Mouse (Mus musculus) lung, embryonic 14.5 days (tissue): ENCODE measurements around the gene A630001G21Rik. TPM values are rescaled to one million over a fixed set of nuclear protein-coding genes. Genes with fewer than 3 reads are reported as not detected.

Source experiments
- ATAC-seq: fragments of 200-750 bp; cut with Nextera tagmentation; 2 replicates; pipeline ENCODE4 v1.8.0; 2017; ENCODE audit warnings: mild to moderate bottlenecking, moderate TSS enrichment, moderate library complexity; ENCODE audit not compliant: insufficient read depth
- DNase-seq: peaks from one replicate; pipeline ENCODE4 v3.0.0-alpha.2; 2015
- H3K27ac ChIP-seq: fragments of 300-500 bp; sonication (generic); 2 replicates; pipeline ENCODE4 v1.5.1; 2014; ENCODE audit warnings: low read depth, mild to moderate bottlenecking, moderate library complexity
- H3K27me3 ChIP-seq: fragments of 300-500 bp; sonication (generic); 2 replicates; pipeline ENCODE4 v1.6.1; 2014; ENCODE audit warnings: low read length, control low read depth; ENCODE audit not compliant: insufficient read depth
- H3K36me3 ChIP-seq: fragments of 300-500 bp; sonication (generic); 2 replicates; pipeline ENCODE4 v1.6.1; 2014; ENCODE audit warnings: control low read depth; ENCODE audit not compliant: insufficient read depth
- H3K4me1 ChIP-seq: fragments of 300-500 bp; sonication (generic); 2 replicates; pipeline ENCODE4 v1.6.1; 2014; ENCODE audit warnings: antibody characterized with exemption, control low read depth; ENCODE audit not compliant: insufficient read depth
- H3K4me2 ChIP-seq: fragments of 300-500 bp; sonication (generic); 2 replicates; pipeline ENCODE4 v1.6.1; 2014; ENCODE audit warnings: mild to moderate bottlenecking
- H3K4me3 ChIP-seq: fragments of 300-500 bp; sonication (generic); 2 replicates; pipeline ENCODE4 v1.5.1; 2014; ENCODE audit warnings: low read depth, low read length
- H3K9ac ChIP-seq: fragments of 300-500 bp; sonication (generic); 2 replicates; pipeline ENCODE4 v1.6.1; 2014
- H3K9me3 ChIP-seq: fragments of 300-500 bp; sonication (generic); 2 replicates; pipeline ENCODE4 v1.6.1; 2016; ENCODE audit warnings: low read depth, low read length, control low read depth
- CTCF ChIP-seq: IDR thresholded peaks from 2 replicates; pipeline ENCODE4 v1.5.1; 2016; ENCODE audit warnings: antibody characterized with exemption, low read depth
- WGBS: fragments of 180-500 bp; shearing (Covaris S2); extraction: QIAGEN DNeasy Blood & Tissue Kit; methylation state at CpG from one replicate; pipeline ENCODE4 v1.1.7; 2014; 5-methylcytosine and 5-hydroxymethylcytosine counted together
- polyA plus RNA-seq: library from polyadenylated mRNA; unstranded; fragments of >200 nt; fragmentation: Nextera tagmentation; extraction: Ambion mirVana; gene quantifications from 2 replicates; pipeline ENCODE4 v1.2.1, GENCODE M21; 2014

The A630001G21Rik gene
- polyA plus RNA-seq, 1 experiment from 2014 or later = 1.4 TPM

GRCm38 (mm10) chr1:85771976-85772375, 6.5 kb downstream of the A630001G21Rik start:
- Histone ChIP-seq H3K27me3 (no peaks in the 10 kb centered on the region), H3K36me3 (no peaks in the 10 kb centered on the region), H3K9me3 (no peaks in the 10 kb centered on the region), H3K4me3 (no peak overlapping the region), H3K4me1 (no peaks in the 10 kb centered on the region), H3K9ac (no peak overlapping the region), H3K27ac (no peak overlapping the region), H3K4me2 (no peak overlapping the region)
- no peak for TF ChIP-seq CTCF
- 68% methylated on average over 3 of the region's 3 CpGs for WGBS
- ATAC-seq (no peak), DNase-seq (no peak)

- Histone ChIP-seq H3K36me3 (no peaks in the 10 kb centered on the region), H3K27ac (no peak overlapping the region), H3K4me2 (no peak overlapping the region), H3K27me3 (no peaks in the 10 kb centered on the region), H3K9me3 (no peaks in the 10 kb centered on the region), H3K9ac (no peak overlapping the region), H3K4me3 (no peak overlapping the region), H3K4me1 (no peaks in the 10 kb centered on the region)
- no peak for ATAC-seq
- WGBS = 38% methylated on average over 1 of the region's 1 CpGs
- no peak for DNase-seq
- TF ChIP-seq CTCF = no peak
Measured at GRCm38 (mm10) chr1:85767754-85768153, 10.7 kb downstream of the A630001G21Rik start.

GRCm38 (mm10) chr1:85766120-85766519, 12.3 kb downstream of the A630001G21Rik start:
- no peak for TF ChIP-seq CTCF
- Histone ChIP-seq H3K9me3 (no peaks in the 10 kb centered on the region), H3K4me3 (no peak overlapping the region), H3K27me3 (no peaks in the 10 kb centered on the region), H3K9ac (no peak overlapping the region), H3K36me3 (no peaks in the 10 kb centered on the region), H3K27ac (no peak overlapping the region), H3K4me2 (no peak overlapping the region), H3K4me1 (no peaks in the 10 kb centered on the region)
- ATAC-seq = no peak
- 69% methylated on average over 3 of the region's 3 CpGs for WGBS
- DNase-seq = no peak

GRCm38 (mm10) chr1:85764291-85764690, 14.2 kb downstream of the A630001G21Rik start:
- Histone ChIP-seq H3K4me1 (no peaks in the 10 kb centered on the region), H3K27me3 (no peaks in the 10 kb centered on the region), H3K27ac (no peak overlapping the region), H3K36me3 (no peaks in the 10 kb centered on the region), H3K4me3 (no peak overlapping the region), H3K9me3 (no peaks in the 10 kb centered on the region), H3K4me2 (no peak overlapping the region), H3K9ac (no peak overlapping the region)
- WGBS = 72% methylated on average over 4 of the region's 4 CpGs
- DNase-seq = no peak
- no peak for TF ChIP-seq CTCF
- no peak for ATAC-seq

- DNase-seq (no peak), ATAC-seq (no peak)
- no peak for TF ChIP-seq CTCF
- no peak overlapping the region for H3K9ac ChIP-seq
- no peaks in the 10 kb centered on the region for H3K9me3 ChIP-seq
- H3K27ac ChIP-seq = no peak overlapping the region
- no peaks in the 10 kb centered on the region for H3K27me3 ChIP-seq
- no peaks in the 10 kb centered on the region for H3K4me1 ChIP-seq
- H3K36me3 ChIP-seq = no peaks in the 10 kb centered on the region
- H3K4me2 ChIP-seq = no peak overlapping the region
- 68% methylated on average over 6 of the region's 6 CpGs for WGBS
- no peak overlapping the region for H3K4me3 ChIP-seq
Measured at GRCm38 (mm10) chr1:85763386-85763785, 15.1 kb downstream of the A630001G21Rik start.

- Histone ChIP-seq H3K27me3 (no peaks in the 10 kb centered on the region), H3K4me2 (no peak overlapping the region), H3K4me3 (no peak overlapping the region), H3K4me1 (no peaks in the 10 kb centered on the region), H3K9ac (no peak overlapping the region), H3K36me3 (no peaks in the 10 kb centered on the region), H3K27ac (no peak overlapping the region), H3K9me3 (no peaks in the 10 kb centered on the region)
- WGBS = 83% methylated on average over 4 of the region's 4 CpGs
- DNase-seq (no peak), ATAC-seq (no peak)
- TF ChIP-seq CTCF = no peak
Measured at GRCm38 (mm10) chr1:85761665-85762064, 16.8 kb downstream of the A630001G21Rik start.

- 0% methylated on average over 1 of the region's 1 CpGs for WGBS
Measured at GRCm38 (mm10) chr1:85758969-85759293, 19.5 kb downstream of the A630001G21Rik start.

More at GRCm38 (mm10) chr1:85758969-85759293, 19.5 kb downstream of the A630001G21Rik start:
- H3K9ac ChIP-seq = no peak overlapping the region
- H3K4me2 ChIP-seq = no peak overlapping the region
- H3K27me3 ChIP-seq = no peaks in the 10 kb centered on the region
- no peaks in the 10 kb centered on the region for H3K9me3 ChIP-seq
- H3K27ac ChIP-seq = no peak overlapping the region
- DNase-seq (no peak), ATAC-seq (no peak)
- no peaks in the 10 kb centered on the region for H3K4me1 ChIP-seq
- H3K4me3 ChIP-seq = no peak overlapping the region
- H3K36me3 ChIP-seq = no peaks in the 10 kb centered on the region
- no peak for TF ChIP-seq CTCF
